Mouse (Mus musculus): ENCODE measurements at regions not wholly inside any gene's neighbourhood (a gene's known extent, or its start where the extent isn't known, plus 50 kb on each side); places are given as distances from the start of the nearest gene placed in this dataset.

DNA sequence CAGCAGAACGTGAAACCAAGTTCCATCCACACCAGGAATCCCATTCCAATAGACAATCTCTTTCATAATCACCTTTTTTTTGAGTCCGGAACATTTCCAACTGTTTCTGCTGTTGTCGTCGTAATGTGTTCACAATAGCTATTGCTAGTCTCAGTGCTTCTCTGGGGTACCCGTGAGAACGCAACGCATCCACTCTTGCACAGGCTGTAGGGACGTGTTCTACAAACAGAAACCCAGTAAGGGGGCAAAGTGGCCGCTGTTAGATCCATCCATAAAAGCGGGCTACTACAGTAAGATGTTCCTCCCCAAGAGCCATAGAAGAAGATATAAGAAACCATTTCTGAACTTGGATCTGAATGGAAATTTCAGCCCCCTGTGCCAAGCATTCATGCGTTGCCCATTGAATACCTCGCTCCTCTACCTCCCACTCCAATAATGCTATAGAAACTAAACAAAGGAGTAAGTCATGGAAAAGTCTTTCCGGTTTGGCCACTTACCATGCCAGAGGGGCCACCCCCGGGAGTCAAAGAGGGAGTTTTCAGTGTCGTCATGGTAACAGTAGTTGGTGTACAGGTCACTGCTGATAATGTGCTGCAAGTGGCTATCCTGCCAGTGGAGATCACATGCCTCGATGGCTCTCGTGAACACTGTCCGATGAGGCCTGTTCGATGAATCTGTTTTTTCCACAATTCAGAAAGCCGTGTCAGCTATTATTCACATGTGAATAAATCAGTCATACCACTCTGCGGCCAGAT is 300.6 kb upstream of the Smim15 start:
- Histone ChIP-seq H3K9me3 (ENCODE audit: low read length) (no peaks in the 10 kb centered on the region), H3K36me3 (ENCODE audit: insufficient read depth, low read length) (peaks cover 17% of the 10 kb centered on the region), H3K4me3 (replicated peaks; ENCODE audit: low read length) (no peak overlapping the region), H3K27me3 (ENCODE audit: insufficient read depth, low read length) (no peaks in the 10 kb centered on the region), H3K4me1 (replicated peaks; ENCODE audit: low read depth, low read length) (peaks cover 3% of the 10 kb centered on the region; the same call in 1 of the 2 replicates)
- TF ChIP-seq NANOG (IDR thresholded peaks at IDR 0.05; ENCODE audit: borderline replicate concordance, low read length) (no peak), POU5F1 (IDR thresholded peaks at IDR 0.05; ENCODE audit: borderline replicate concordance, low read length) (no peak), CTCF (conservative IDR thresholded peaks at IDR 0.05; ENCODE audit: low read length) (no peak)

DNA sequence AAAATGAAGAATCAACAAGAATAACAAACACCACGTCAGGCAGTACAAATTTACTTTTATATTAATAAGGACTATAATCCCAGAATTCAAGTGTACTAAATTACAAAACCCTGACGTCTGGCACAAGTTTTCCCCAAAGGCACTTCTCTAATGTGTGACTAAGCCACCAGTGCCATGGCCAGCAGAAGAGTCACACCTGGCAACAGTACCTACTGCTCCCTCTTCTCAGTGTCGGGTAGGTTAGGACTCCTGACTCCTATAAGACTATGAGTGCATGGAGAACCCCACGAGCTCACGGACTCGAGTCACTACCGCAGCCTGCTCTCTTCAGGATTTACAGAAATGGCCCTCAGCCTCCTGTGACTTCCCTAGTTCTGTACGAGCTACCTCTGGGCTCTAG is 307.7 kb upstream of the Smim15 start:
- no peak for TF ChIP-seq NANOG (IDR thresholded peaks at IDR 0.05; ENCODE audit: borderline replicate concordance, low read length)
- TF ChIP-seq CTCF (conservative IDR thresholded peaks at IDR 0.05; ENCODE audit: low read length) = no peak
- TF ChIP-seq POU5F1 (IDR thresholded peaks at IDR 0.05; ENCODE audit: borderline replicate concordance, low read length) = no peak
- Histone ChIP-seq H3K4me1 (replicated peaks; ENCODE audit: low read depth, low read length) (no peaks in the 10 kb centered on the region), H3K9me3 (ENCODE audit: low read length) (no peaks in the 10 kb centered on the region), H3K4me3 (replicated peaks; ENCODE audit: low read length) (no peak overlapping the region), H3K27me3 (ENCODE audit: insufficient read depth, low read length) (no peaks in the 10 kb centered on the region), H3K36me3 (ENCODE audit: insufficient read depth, low read length) (peaks cover 12% of the 10 kb centered on the region; the same call in 1 of the 2 replicates)

DNA sequence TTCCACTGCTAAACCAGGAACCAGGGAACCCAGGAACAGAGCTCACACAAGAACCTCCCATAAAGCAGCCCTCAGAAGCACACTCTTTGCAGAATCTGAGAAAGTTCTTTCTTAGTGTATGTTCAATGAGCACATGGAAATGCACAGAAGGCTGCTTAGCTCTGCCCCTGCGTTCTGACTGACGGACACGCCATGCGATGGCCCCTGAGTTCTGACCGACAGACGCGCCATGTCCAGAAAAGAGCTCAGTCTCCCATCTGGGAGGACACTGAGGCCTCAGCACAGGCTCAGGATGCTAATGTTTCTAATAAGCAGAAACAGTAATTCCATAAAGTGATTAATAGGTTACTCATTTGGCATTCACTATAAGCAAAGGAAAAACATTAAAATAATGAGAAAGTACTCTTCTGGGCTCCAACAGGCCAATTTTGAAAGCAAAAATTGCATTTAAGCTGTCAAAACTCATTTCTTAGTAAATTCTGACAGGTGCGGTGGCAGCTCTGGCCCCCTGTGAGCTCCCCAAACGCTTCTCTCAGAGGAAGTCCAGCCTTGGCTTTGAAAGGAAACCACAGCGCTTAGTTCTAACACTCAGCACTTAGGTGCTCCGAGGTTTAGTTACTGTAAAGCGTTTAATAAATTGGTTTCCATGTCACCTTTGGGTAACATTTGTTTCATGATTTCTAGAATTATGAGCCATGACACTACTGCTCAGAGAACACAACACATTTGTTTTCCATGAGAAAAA is 309.9 kb upstream of the Smim15 start:
- Histone ChIP-seq H3K9me3 (ENCODE audit: low read length) (no peaks in the 10 kb centered on the region), H3K4me3 (replicated peaks; ENCODE audit: low read length) (no peak overlapping the region), H3K36me3 (ENCODE audit: insufficient read depth, low read length) (peaks cover 27% of the 10 kb centered on the region), H3K4me1 (replicated peaks; ENCODE audit: low read depth, low read length) (no peaks in the 10 kb centered on the region), H3K27me3 (ENCODE audit: insufficient read depth, low read length) (no peaks in the 10 kb centered on the region)
- TF ChIP-seq POU5F1 (IDR thresholded peaks at IDR 0.05; ENCODE audit: borderline replicate concordance, low read length) = no peak
- TF ChIP-seq NANOG (IDR thresholded peaks at IDR 0.05; ENCODE audit: borderline replicate concordance, low read length) = no peak
- no peak for TF ChIP-seq CTCF (conservative IDR thresholded peaks at IDR 0.05; ENCODE audit: low read length)

DNA sequence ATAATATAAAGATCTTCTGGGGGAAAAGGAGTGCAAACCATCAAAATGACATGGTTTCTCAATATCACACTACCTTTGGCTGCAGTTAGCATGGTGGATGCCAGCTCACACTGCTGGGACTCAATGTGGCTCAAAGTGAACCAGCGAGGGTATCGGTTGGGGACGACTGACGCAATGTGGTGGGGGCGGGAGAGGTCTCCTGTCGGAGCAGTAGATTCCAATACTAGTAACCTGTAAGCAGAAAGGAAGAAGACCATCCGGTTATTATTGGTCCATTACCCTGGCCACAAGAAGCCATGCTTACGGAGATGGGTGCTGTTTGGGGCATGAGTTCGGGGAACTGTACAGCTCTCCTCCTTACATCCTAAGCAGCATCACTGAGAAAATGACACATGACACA is 313.3 kb upstream of the Smim15 start:
- peaks cover 39% of the 10 kb centered on the region for H3K36me3 ChIP-seq (ENCODE audit: insufficient read depth, low read length)
- H3K4me3 ChIP-seq (replicated peaks; ENCODE audit: low read length) = no peak overlapping the region
- H3K4me1 ChIP-seq (replicated peaks; ENCODE audit: low read depth, low read length) = peaks cover 7% of the 10 kb centered on the region; the same call in 1 of the 2 replicates
- H3K9me3 ChIP-seq (ENCODE audit: low read length) = no peaks in the 10 kb centered on the region
- no peak for TF ChIP-seq NANOG (IDR thresholded peaks at IDR 0.05; ENCODE audit: borderline replicate concordance, low read length)
- no peak for TF ChIP-seq CTCF (conservative IDR thresholded peaks at IDR 0.05; ENCODE audit: low read length)
- TF ChIP-seq POU5F1 (IDR thresholded peaks at IDR 0.05; ENCODE audit: borderline replicate concordance, low read length) = no peak
- no peaks in the 10 kb centered on the region for H3K27me3 ChIP-seq (ENCODE audit: insufficient read depth, low read length)

DNA sequence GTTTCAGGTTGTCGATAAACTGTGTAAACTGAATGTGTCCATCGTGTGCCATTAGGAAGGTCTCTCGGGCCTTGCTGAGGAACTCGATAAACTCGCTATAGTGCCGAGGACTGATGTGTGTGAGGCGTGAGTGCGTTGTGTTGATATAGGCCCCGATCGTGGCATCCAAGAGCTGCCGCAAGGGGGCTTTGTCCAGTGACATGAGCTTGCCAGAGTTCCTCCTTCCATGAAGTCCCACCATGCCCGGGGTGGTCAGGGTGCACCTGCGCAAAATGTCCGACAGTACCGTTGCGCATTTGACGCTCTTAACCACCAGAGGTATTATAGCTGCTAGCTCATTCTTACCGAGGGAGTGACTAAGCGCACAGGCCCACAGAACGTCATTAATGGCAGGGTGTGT is 317.8 kb upstream of the Smim15 start:
- no peaks in the 10 kb centered on the region for H3K9me3 ChIP-seq (ENCODE audit: low read length)
- no peaks in the 10 kb centered on the region for H3K27me3 ChIP-seq (ENCODE audit: insufficient read depth, low read length)
- TF ChIP-seq NANOG (IDR thresholded peaks at IDR 0.05; ENCODE audit: borderline replicate concordance, low read length) = no peak
- no peak for TF ChIP-seq POU5F1 (IDR thresholded peaks at IDR 0.05; ENCODE audit: borderline replicate concordance, low read length)
- TF ChIP-seq CTCF (conservative IDR thresholded peaks at IDR 0.05; ENCODE audit: low read length) = no peak
- H3K36me3 ChIP-seq (ENCODE audit: insufficient read depth, low read length) = peaks cover 42% of the 10 kb centered on the region
- H3K4me3 ChIP-seq (replicated peaks; ENCODE audit: low read length) = no peak overlapping the region
- peaks cover 15% of the 10 kb centered on the region for H3K4me1 ChIP-seq (replicated peaks; ENCODE audit: low read depth, low read length)

DNA sequence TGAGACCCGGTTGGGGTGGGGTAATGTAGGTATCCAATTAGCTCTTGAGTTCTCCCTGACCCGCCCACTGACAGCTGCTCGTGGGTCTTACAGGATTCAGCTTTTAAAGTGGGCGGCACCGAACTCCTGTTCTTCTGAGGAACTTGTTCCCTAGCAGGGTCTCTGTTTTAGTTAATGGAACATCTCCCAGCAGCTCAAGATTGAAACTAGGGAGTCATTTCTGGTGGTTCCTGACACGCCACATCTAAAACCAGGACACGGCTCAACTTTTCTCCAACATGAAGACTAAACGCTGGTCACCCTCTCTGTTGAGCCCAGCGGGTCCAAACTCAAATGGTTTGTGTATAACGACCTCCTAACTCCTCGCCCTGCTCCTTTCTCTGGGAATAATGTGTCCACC is 322.3 kb upstream of the Smim15 start:
- Histone ChIP-seq H3K27me3 (ENCODE audit: insufficient read depth, low read length) (no peaks in the 10 kb centered on the region; the same call in 1 of the 2 replicates), H3K4me3 (replicated peaks; ENCODE audit: low read length) (no peak overlapping the region), H3K9me3 (ENCODE audit: low read length) (no peaks in the 10 kb centered on the region), H3K4me1 (replicated peaks; ENCODE audit: low read depth, low read length) (peaks cover 23% of the 10 kb centered on the region), H3K36me3 (ENCODE audit: insufficient read depth, low read length) (peaks cover 10% of the 10 kb centered on the region)
- TF ChIP-seq NANOG (IDR thresholded peaks at IDR 0.05; ENCODE audit: borderline replicate concordance, low read length) (no peak), POU5F1 (IDR thresholded peaks at IDR 0.05; ENCODE audit: borderline replicate concordance, low read length) (no peak), CTCF (conservative IDR thresholded peaks at IDR 0.05; ENCODE audit: low read length) (no peak)

DNA sequence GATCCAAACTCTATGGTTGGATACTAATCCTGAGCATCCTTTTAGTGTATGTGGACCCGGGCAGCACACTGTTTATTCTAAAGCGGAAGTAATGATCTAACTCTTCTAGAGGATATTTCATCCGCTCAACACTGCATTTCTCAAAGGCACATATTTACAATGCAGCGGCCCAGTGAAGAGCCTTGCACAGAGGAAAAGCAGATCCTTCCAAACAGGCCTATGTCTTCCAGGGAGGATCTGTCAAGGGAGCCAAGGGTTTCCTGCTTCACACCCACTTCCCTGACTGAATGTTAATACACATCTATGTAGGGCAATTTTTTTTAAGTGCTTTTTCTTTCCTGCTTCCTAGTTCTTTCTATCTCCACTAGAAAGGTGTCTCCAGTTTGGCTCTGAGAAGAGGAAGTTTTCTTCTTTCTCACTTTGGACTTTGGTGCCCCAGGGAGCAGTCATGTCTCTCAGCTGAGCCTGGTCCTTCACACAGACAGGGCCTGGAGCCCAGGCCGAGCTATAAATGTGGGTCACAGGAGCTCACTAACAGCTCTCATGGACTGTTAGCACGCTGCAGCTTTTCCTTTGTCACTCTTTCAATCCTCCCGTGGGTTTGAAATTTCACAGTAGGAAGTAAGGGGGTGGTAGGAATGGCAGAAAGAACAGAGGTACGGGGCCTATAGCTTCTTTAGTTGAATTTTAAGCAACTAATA is 323.2 kb upstream of the Smim15 start:
- H3K27me3 ChIP-seq (ENCODE audit: insufficient read depth, low read length) = no peaks in the 10 kb centered on the region; the same call in 1 of the 2 replicates
- H3K9me3 ChIP-seq (ENCODE audit: low read length) = no peaks in the 10 kb centered on the region
- TF ChIP-seq CTCF (conservative IDR thresholded peaks at IDR 0.05; ENCODE audit: low read length) (no peak), POU5F1 (IDR thresholded peaks at IDR 0.05; ENCODE audit: borderline replicate concordance, low read length) (no peak), NANOG (IDR thresholded peaks at IDR 0.05; ENCODE audit: borderline replicate concordance, low read length) (no peak)
- H3K36me3 ChIP-seq (ENCODE audit: insufficient read depth, low read length) = 0 out of 2 replicates have a peak, but pooled peaks cover 3% of the 10 kb centered on the region
- peaks cover 20% of the 10 kb centered on the region for H3K4me1 ChIP-seq (replicated peaks; ENCODE audit: low read depth, low read length)
- H3K4me3 ChIP-seq (replicated peaks; ENCODE audit: low read length) = no peak overlapping the region

Measured in E14TG2a.4 (cell line).